Mouse (Mus musculus) heart, embryonic 14.5 days (tissue): ENCODE measurements at regions not wholly inside any gene's neighbourhood (a gene's known extent, or its start where the extent isn't known, plus 50 kb on each side); places are given as distances from the start of the nearest gene placed in this dataset.
A peak's percentile ranks its signal among the peaks of the same experiment; 100 is the strongest.

ENCODE experiments used
- ATAC-seq: fragments of 200-750 bp; cut with Nextera tagmentation; 2 replicates; pipeline ENCODE4 v1.8.0; 2017; ENCODE audit warnings: low read depth, moderate TSS enrichment; ENCODE audit not compliant: insufficient number of reproducible peaks, insufficient read depth, low FRiP score
- H3K27ac ChIP-seq, 2 experiments: fragments of 200-500 bp in 1 of 2; fragments of 300-500 bp in 1 of 2; sonication (generic) in 1 of 2; replicated peaks in 1 of 2; 2 replicates each; pipeline ENCODE4 v1.5.1; 2012 to 2014; ENCODE audit warnings: low read depth in 2 of 2, low read length in 2 of 2, control low read depth in 1 of 2, mild to moderate bottlenecking in 1 of 2, mixed read lengths in 1 of 2; ENCODE audit not compliant: control insufficient read depth in 1 of 2, insufficient read depth in 1 of 2
- H3K27me3 ChIP-seq: fragments of 300-500 bp; sonication (generic); 2 replicates; pipeline ENCODE4 v1.6.1; 2014; ENCODE audit warnings: mild to moderate bottlenecking, low read length, control low read depth; ENCODE audit not compliant: control insufficient read depth, insufficient read depth
- H3K36me3 ChIP-seq: fragments of 300-500 bp; sonication (generic); 2 replicates; pipeline ENCODE4 v1.6.1; 2014; ENCODE audit warnings: mild to moderate bottlenecking, control low read depth, low read length, mixed read lengths; ENCODE audit not compliant: control insufficient read depth, insufficient read depth
- H3K4me1 ChIP-seq, 2 experiments: fragments of 200-500 bp in 1 of 2; fragments of 300-500 bp in 1 of 2; sonication (generic) in 1 of 2; 2 replicates each; pipeline ENCODE4 v1.6.1; 2012 to 2014; ENCODE audit warnings: low read length in 2 of 2, control low read depth in 1 of 2, mixed read lengths in 1 of 2; ENCODE audit not compliant: control insufficient read depth in 2 of 2, insufficient read depth in 2 of 2
- H3K4me2 ChIP-seq: fragments of 300-500 bp; sonication (generic); 2 replicates; pipeline ENCODE4 v1.6.1; 2014; ENCODE audit warnings: mild to moderate bottlenecking, low read length
- H3K4me3 ChIP-seq, 2 experiments: fragments of 200-500 bp in 1 of 2; fragments of 300-500 bp in 1 of 2; sonication (generic) in 1 of 2; 2 replicates each; pipeline ENCODE4 v1.5.1; 2012 to 2014; ENCODE audit warnings: low read length in 2 of 2, mild to moderate bottlenecking in 2 of 2, control low read depth in 1 of 2, low read depth in 1 of 2, moderate library complexity in 1 of 2; ENCODE audit not compliant: control insufficient read depth in 1 of 2, insufficient read depth in 1 of 2
- H3K9ac ChIP-seq: fragments of 300-500 bp; sonication (generic); 2 replicates; pipeline ENCODE4 v1.6.1; 2014; ENCODE audit warnings: mild to moderate bottlenecking, low read length
- H3K9me3 ChIP-seq: fragments of 300-500 bp; sonication (generic); 2 replicates; pipeline ENCODE4 v1.6.1; 2016; ENCODE audit warnings: low read length, control low read depth; ENCODE audit not compliant: control insufficient read depth
- WGBS: fragments of 180-500 bp; shearing (Covaris S2); extraction: QIAGEN DNeasy Blood & Tissue Kit; methylation state at CpG from one replicate; pipeline ENCODE4 v1.1.7; 2014; 5-methylcytosine and 5-hydroxymethylcytosine counted together

DNA sequence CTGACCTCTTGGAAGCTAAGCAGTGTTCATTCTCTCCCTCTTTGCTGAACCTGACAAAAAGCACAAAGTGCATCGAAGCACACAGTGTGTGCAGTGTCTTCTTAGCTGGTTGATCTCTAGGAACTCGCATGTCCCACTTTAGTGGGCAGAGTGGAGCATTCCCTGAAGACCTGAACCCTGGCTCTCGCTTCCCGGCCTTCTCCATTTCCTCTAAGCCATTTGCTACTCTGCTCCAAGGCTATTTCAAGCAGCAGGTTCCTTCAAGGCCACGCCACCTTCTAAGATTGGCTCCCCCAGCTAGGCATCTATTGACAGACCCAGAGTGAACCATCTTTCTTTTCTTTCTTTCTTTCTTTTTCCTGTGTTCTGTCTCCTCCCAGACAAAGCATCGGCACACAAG lies 71.8 kb downstream of the Zfp36l1 start:
- Histone ChIP-seq H3K4me2 (no peak overlapping the region), H3K27ac (no peak overlapping the region), H3K9me3 (no peaks in the 10 kb centered on the region), H3K36me3 (no peaks in the 10 kb centered on the region), H3K4me1 (peaks cover 10 to 18% of the 10 kb centered on the region in 2 experiments), H3K4me3 (no peak overlapping the region), H3K27me3 (no peaks in the 10 kb centered on the region), H3K9ac (no peak overlapping the region)
- WGBS: 88% methylated on average over 6 of the region's 6 CpGs
- no peak for ATAC-seq

DNA sequence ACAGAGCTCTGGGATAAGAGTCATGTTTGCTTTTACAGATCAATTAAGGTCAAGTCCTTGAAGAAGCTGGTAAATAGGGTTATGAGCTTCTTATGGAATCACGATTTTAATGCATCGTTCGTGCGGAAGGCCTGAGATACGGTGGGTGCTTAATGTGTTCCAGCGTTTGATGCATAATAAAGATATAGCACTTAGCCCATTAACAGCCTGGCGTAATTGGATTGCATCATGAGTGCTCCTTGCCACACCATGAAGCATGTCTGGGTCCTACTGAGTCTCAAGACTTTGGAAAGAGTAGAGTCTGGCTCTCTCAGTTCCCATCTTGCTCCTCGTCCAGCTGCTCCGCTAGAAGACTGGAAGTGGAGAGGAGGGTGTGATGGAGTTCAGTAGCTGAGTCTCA lies 72.6 kb downstream of the Zfp36l1 start:
- H3K27ac ChIP-seq: no peak overlapping the region
- H3K4me1 ChIP-seq: peaks cover 13 to 26% of the 10 kb centered on the region in 2 experiments
- no peak overlapping the region for H3K9ac ChIP-seq
- no peak for ATAC-seq
- H3K36me3 ChIP-seq: no peaks in the 10 kb centered on the region
- H3K4me3 ChIP-seq: no peak overlapping the region
- no peak overlapping the region for H3K4me2 ChIP-seq
- H3K27me3 ChIP-seq: no peaks in the 10 kb centered on the region
- WGBS: 95% methylated on average over 9 of the region's 9 CpGs
- H3K9me3 ChIP-seq: no peaks in the 10 kb centered on the region

DNA sequence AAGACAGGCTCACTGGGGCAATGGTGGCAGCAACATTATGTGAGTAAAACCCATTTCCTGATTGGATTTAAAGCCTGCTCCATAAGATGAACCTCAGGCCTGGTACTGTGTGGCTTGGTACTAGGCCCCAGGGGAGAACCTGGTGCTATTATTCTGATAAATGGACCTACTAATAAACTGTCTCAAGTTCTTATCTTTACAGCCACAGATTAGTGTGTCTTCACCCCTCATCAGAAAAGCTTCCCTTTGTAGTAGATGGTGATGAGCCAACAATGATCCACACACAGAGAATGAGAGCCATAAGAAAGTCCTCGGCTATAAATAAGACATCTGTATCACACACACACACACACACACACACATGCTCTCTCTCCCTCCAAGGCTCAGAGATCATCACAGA lies 73.7 kb downstream of the Zfp36l1 start:
- 35% methylated on average over 1 of the region's 1 CpGs for WGBS
- H3K4me1 ChIP-seq: peaks cover 18 to 30% of the 10 kb centered on the region in 2 experiments

DNA sequence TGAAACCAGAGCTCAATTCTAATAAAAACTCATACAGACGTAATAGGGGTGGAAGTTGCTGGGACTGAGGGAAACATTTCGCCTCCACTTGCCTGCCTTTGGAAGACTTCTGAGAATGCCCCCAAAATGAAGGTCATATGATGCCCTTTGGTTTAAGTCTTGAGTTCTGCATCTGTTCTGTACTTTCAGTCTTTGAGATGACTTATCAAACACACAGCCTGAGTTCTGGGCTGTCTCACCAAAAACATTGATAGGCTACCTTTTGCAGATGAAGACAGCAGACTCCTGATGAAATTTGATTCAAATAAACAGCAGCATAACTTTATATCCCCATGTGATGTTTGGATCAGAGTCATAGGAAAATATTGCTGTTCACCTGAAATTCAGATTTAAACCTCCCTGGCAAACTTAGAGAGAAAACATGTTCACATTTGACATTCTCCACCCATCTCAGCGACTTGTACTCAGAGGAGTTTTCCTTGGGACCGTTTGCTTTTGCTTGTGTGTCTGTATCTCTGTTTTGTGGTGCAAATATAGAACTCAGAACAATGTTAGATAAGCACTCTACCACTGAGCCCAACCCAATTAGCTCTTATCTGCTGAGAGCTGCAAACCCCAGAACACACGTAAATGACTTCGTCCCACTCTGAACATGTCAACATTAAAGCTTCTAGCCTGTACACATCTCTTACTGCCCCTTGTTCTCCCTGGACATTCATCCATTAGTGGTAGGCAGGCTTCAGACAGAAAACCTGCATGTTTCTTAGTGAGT lies 77.1 kb downstream of the Zfp36l1 start:
- no peak overlapping the region for H3K4me2 ChIP-seq
- no peaks in the 10 kb centered on the region for H3K9me3 ChIP-seq
- H3K9ac ChIP-seq: no peak overlapping the region
- no peaks in the 10 kb centered on the region for H3K27me3 ChIP-seq
- H3K4me1 ChIP-seq: peaks cover 11 to 25% of the 10 kb centered on the region in 2 experiments
- no peak overlapping the region for H3K4me3 ChIP-seq
- peak overlapping the region in 1 of 2 experiments; percentile 45; a peak in 2 of 4 replicates for H3K27ac ChIP-seq
- 35% methylated on average over 6 of the region's 6 CpGs for WGBS
- H3K36me3 ChIP-seq: no peaks in the 10 kb centered on the region
- no peak for ATAC-seq

More for the DNA sequence above, 73.7 kb downstream of the Zfp36l1 start:
- no peak for ATAC-seq
- H3K4me3 ChIP-seq: no peak overlapping the region
- H3K9me3 ChIP-seq: no peaks in the 10 kb centered on the region
- H3K27ac ChIP-seq: no peak overlapping the region
- no peaks in the 10 kb centered on the region for H3K36me3 ChIP-seq
- H3K4me2 ChIP-seq: no peak overlapping the region
- no peak overlapping the region for H3K9ac ChIP-seq
- H3K27me3 ChIP-seq: no peaks in the 10 kb centered on the region

DNA sequence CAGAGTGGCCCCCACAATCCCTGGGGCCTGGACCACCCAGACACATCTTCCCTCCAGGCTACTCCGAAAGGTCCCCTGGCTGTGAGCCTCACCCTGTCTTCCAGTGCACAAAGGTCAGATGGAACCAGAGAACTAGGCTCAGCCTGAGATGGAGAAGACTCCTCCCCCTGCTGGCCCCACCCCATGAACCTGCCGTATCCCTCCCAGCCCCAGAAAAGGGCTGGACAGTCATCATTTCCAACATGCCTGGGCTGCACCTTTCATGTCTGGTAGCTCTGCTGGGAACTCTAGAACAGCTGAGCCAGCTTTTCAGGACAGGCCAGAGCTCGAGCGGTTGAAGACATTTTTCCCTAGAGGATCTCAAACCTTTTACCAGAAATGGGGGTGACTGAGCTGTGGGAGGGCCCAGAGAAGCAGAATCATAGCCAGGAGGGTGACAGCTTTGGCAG lies 77.8 kb downstream of the Zfp36l1 start:
- no peaks in the 10 kb centered on the region for H3K36me3 ChIP-seq
- no peak overlapping the region for H3K4me2 ChIP-seq
- no peaks in the 10 kb centered on the region for H3K9me3 ChIP-seq
- no peak for ATAC-seq
- no peak overlapping the region for H3K27ac ChIP-seq
- no peaks in the 10 kb centered on the region for H3K27me3 ChIP-seq
- WGBS: 59% methylated on average over 4 of the region's 4 CpGs
- no peak overlapping the region for H3K4me3 ChIP-seq
- peaks cover 11 to 25% of the 10 kb centered on the region in 2 experiments for H3K4me1 ChIP-seq
- no peak overlapping the region for H3K9ac ChIP-seq

DNA sequence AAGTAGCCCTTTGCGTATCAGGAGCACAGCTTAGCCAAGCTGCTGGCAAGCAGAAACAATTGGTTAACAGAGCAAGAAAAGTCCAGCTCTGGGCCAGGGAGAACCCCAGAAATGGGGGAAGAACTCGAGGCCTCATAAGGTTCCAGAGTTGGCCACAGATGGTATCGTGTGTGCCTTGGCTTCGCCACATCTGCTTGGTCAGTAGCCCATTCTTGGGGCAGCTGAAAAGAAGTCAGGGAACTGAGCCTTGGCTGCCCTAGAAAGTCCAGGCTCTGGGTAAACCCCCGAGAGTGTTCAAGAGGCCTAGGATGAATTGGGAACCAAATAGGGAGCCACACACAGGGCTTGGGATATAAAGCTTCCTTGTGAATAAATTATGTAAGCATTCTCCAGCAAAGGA lies 78.7 kb downstream of the Zfp36l1 start:
- Histone ChIP-seq H3K36me3 (no peaks in the 10 kb centered on the region), H3K4me2 (no peak overlapping the region), H3K4me3 (no peak overlapping the region), H3K27ac (no peak overlapping the region), H3K4me1 (peaks cover 8 to 21% of the 10 kb centered on the region in 2 experiments), H3K9ac (no peak overlapping the region), H3K9me3 (no peaks in the 10 kb centered on the region), H3K27me3 (no peaks in the 10 kb centered on the region)
- no peak for ATAC-seq
- 86% methylated on average over 5 of the region's 5 CpGs for WGBS

DNA sequence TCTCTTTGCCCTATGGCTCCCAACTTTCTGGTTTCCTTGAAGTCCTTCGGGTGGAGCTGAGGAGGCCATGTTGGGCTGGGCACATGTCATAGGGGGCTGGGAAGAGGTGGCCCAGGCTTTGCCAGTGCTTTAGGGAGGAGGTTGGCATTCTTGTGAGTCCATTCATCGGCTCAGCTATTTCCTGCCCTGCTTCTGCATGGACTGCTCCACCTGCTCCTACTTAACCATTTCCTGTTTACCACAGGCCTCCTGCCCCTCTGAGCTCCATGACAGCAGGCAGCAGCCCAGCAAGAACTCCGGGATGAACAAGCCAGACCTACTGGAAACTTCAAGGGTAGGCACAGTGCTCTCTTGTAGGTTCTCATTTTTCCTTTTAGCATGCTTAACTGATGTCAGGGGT lies 80.3 kb downstream of the Zfp36l1 start:
- no peaks in the 10 kb centered on the region for H3K27me3 ChIP-seq
- H3K4me1 ChIP-seq: peaks cover 8 to 21% of the 10 kb centered on the region in 2 experiments
- no peak overlapping the region for H3K27ac ChIP-seq
- H3K4me3 ChIP-seq: no peak overlapping the region
- no peak overlapping the region for H3K9ac ChIP-seq
- ATAC-seq: no peak
- no peaks in the 10 kb centered on the region for H3K9me3 ChIP-seq
- H3K4me2 ChIP-seq: no peak overlapping the region
- WGBS: 47% methylated on average over 3 of the region's 3 CpGs
- H3K36me3 ChIP-seq: no peaks in the 10 kb centered on the region

DNA sequence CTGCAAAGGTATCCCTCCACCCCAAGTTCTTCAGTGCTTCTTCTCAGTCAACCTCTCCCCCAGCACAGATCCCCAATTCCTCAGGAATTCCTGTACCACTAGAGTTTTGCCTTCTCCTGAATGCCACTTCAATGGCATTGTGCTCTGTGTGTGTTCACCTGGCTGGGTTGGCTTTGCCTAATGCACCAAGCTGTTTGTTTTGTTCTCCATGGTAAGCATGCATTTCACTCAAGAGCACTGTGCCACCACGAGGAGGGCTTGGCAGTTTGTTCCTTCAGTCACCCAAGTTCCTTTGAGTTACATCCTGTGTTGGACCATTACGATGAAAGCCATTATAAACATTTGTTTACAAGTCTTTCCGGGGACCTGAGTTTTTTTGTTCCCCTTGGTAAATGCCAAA lies 84.5 kb downstream of the Zfp36l1 start:
- 78% methylated on average over 3 of the region's 3 CpGs for WGBS
- Histone ChIP-seq H3K36me3 (no peaks in the 10 kb centered on the region), H3K27me3 (no peaks in the 10 kb centered on the region), H3K4me1 (peaks cover 0 to 2% of the 10 kb centered on the region in 2 experiments; a peak in 2 of 4 replicates), H3K9ac (no peak overlapping the region), H3K9me3 (no peaks in the 10 kb centered on the region), H3K4me3 (no peak overlapping the region), H3K27ac (no peak overlapping the region), H3K4me2 (no peak overlapping the region)
- ATAC-seq: no peak
